Mouse (Mus musculus) stomach, postnatal 0 days (tissue): Measurements from ENCODE around the gene Setd2. TPM values are rescaled to one million over a fixed set of nuclear protein-coding genes. Genes with fewer than 3 reads are reported as not detected.
A peak's percentile ranks its signal among the peaks of the same experiment; 100 is the strongest.

Source experiments
- ATAC-seq: fragments of 200-750 bp; cut with Nextera tagmentation; 2 replicates; pipeline ENCODE4 v1.8.0; 2017; ENCODE audit not compliant: low FRiP score, low TSS enrichment
- DNase-seq: peaks from one replicate; pipeline ENCODE4 v3.0.0-alpha.2; 2016; ENCODE audit warnings: low spot score
- H3K27ac ChIP-seq: fragments of 300-500 bp; sonication (generic); replicated peaks from 2 replicates; pipeline ENCODE4 v1.5.1; 2014; ENCODE audit warnings: mild to moderate bottlenecking, control low read depth
- H3K27me3 ChIP-seq: fragments of 300-500 bp; sonication (generic); 2 replicates; pipeline ENCODE4 v1.6.1; 2014; ENCODE audit warnings: low read length; ENCODE audit not compliant: control insufficient read depth, insufficient read depth
- H3K36me3 ChIP-seq: fragments of 300-500 bp; sonication (generic); 2 replicates; pipeline ENCODE4 v1.6.1; 2014; ENCODE audit warnings: low read length, mixed read lengths; ENCODE audit not compliant: control insufficient read depth, insufficient read depth
- H3K4me1 ChIP-seq: fragments of 300-500 bp; sonication (generic); replicated peaks from 2 replicates; pipeline ENCODE4 v1.6.1; 2014; ENCODE audit warnings: antibody characterized with exemption; ENCODE audit not compliant: control insufficient read depth, insufficient read depth
- H3K4me2 ChIP-seq: fragments of 300-500 bp; sonication (generic); replicated peaks from 2 replicates; pipeline ENCODE4 v1.6.1; 2014; ENCODE audit warnings: low read depth, mild to moderate bottlenecking, control low read depth, moderate library complexity
- H3K4me3 ChIP-seq: fragments of 300-500 bp; sonication (generic); 2 replicates; pipeline ENCODE4 v1.5.1; 2014; ENCODE audit warnings: low read depth, low read length, control low read depth
- H3K9ac ChIP-seq: fragments of 300-500 bp; sonication (generic); 2 replicates; pipeline ENCODE4 v1.6.1; 2014; ENCODE audit warnings: mild to moderate bottlenecking, low read length, control low read depth, mixed read lengths
- H3K9me3 ChIP-seq: fragments of 300-500 bp; sonication (generic); 2 replicates; pipeline ENCODE4 v1.6.1; 2016; ENCODE audit warnings: low read length; ENCODE audit not compliant: control insufficient read depth
- CTCF ChIP-seq: IDR thresholded peaks from 2 replicates; pipeline ENCODE4 v1.5.1; 2016; ENCODE audit warnings: antibody characterized with exemption, low read depth, mild to moderate bottlenecking, moderate library complexity
- EP300 ChIP-seq: optimal IDR thresholded peaks from 2 replicates; pipeline ENCODE3; 2016; ENCODE audit warnings: antibody characterized with exemption
- WGBS: fragments of 180-500 bp; shearing (Covaris S2); extraction: QIAGEN DNeasy Blood & Tissue Kit; methylation state at CpG from one replicate; pipeline ENCODE4 v1.1.7; 2014; 5-methylcytosine and 5-hydroxymethylcytosine counted together
- polyA plus RNA-seq: library from polyadenylated mRNA; unstranded; fragments of >200 nt; fragmentation: Nextera tagmentation; extraction: Ambion mirVana; gene quantifications from 2 replicates; pipeline ENCODE4 v1.2.1, GENCODE M21; 2015

Setd2 gene
- polyA plus RNA-seq, 1 experiment from 2014 or later = 13.1 TPM

GRCm38 (mm10) chr9:110531151-110531791 lies 1.1 kb upstream of the Setd2 start:
- H3K27ac ChIP-seq = peak overlapping the region; percentile 99; the same call in 1 of the 2 replicates
- ATAC-seq (no peak), DNase-seq (no peak)
- WGBS = 19% methylated on average over 6 of the region's 6 CpGs
- H3K36me3 ChIP-seq = no peaks in the 10 kb centered on the region
- H3K9ac ChIP-seq = peak overlapping the region; percentile 99; the same call in 1 of the 2 replicates
- no peak for TF ChIP-seq CTCF
- no peak for TF ChIP-seq EP300
- no peaks in the 10 kb centered on the region for H3K27me3 ChIP-seq
- peak overlapping the region; percentile 99 for H3K4me3 ChIP-seq
- no peaks in the 10 kb centered on the region for H3K9me3 ChIP-seq
- H3K4me1 ChIP-seq = no peaks in the 10 kb centered on the region; the same call in 1 of the 2 replicates
- peak overlapping the region; percentile 68 for H3K4me2 ChIP-seq

DNA sequence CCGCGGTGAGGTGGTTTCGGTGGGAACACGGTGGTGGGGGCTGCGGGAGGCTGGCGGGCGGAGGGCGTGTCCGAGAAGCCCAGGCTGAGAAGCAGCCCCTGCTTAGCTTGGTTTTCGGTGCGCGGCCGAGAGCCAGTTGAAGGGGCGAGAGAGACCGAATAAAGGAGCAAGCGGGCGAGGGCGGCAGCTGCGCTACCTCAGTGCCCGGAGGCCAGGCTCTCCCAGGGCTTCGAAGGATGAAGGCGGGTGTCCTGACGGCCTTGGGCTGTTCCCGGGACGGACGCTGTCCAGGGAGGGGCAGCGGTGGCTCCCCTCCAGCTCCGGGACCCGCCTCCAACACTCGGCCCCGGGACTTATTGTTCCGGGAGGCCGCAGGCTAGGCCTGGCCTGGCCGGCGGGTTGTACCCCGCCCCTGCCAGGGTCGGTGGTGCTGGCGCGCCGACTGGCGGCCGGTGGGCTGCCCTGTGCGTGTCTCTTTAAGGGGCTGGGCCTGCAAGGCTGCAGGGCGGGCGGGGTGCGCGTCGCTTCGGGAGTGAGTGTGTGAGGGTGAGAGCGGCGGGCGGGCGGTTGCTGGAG lies 395 bp upstream of the Setd2 start:
- no peaks in the 10 kb centered on the region for H3K9me3 ChIP-seq
- under 1% methylated on average over 47 of the region's 53 CpGs for WGBS
- peak overlapping the region; percentile 99 for H3K9ac ChIP-seq
- H3K27ac ChIP-seq = peak overlapping the region; percentile 99
- H3K4me1 ChIP-seq = no peaks in the 10 kb centered on the region; the same call in 1 of the 2 replicates
- no peaks in the 10 kb centered on the region for H3K36me3 ChIP-seq
- H3K4me3 ChIP-seq = peak overlapping the region; percentile 99
- DNase-seq (peak; percentile 98), ATAC-seq (peak; percentile 99)
- TF ChIP-seq CTCF (peak; percentile 89), EP300 (peak; percentile 32)
- no peaks in the 10 kb centered on the region for H3K27me3 ChIP-seq
- peak overlapping the region; percentile 68 for H3K4me2 ChIP-seq

DNA sequence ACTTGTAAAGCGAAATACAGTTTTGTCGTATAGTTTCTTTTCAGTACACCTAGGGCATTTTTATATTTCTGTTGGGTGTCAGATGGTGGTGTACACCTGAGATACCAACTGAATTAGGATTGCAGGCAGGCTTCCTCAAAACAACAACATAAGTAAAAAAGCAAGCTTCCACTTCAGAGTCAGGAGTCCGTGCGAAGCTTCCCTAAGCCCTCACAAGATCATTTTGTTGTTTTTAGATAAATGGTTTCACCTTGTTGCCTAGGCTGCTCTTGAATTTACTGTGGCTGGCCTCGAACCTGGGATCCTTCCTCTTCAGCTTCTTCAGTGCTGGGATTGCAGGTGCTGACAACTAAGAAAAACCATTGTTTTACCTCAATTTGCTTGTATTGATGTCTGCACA lies 1.2 kb downstream of the Setd2 start:
- ATAC-seq (no peak), DNase-seq (no peak)
- Histone ChIP-seq H3K4me3 (peak overlapping the region; percentile 99), H3K4me1 (no peaks in the 10 kb centered on the region; the same call in 1 of the 2 replicates), H3K9me3 (no peaks in the 10 kb centered on the region), H3K36me3 (no peaks in the 10 kb centered on the region), H3K27me3 (no peaks in the 10 kb centered on the region), H3K4me2 (peak overlapping the region; percentile 68), H3K27ac (peak overlapping the region; percentile 99; the same call in 1 of the 2 replicates), H3K9ac (peak overlapping the region; percentile 99)
- TF ChIP-seq CTCF = no peak
- TF ChIP-seq EP300 = no peak
- 13% methylated on average over 5 of the region's 5 CpGs for WGBS

DNA sequence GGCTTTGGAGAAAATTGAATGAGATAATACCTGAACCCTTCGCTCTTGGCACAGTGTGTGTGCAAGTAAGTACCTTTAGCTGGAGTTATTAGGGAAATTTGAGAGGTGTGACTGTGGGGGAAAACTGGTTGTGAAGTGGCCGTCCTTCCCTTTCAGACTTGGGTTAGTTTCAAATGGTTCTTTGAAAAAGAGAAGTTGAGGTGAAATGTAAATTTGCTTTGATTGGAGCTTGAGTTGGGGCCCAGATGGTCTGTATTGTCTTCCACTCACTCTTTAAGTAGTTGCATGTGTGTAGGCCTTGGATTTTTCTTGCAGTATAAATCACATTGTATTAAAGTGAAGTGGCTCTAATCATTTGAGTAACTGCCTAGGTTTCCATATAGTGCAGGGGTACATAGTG lies 2.7 kb downstream of the Setd2 start:
- H3K4me1 ChIP-seq = no peaks in the 10 kb centered on the region; the same call in 1 of the 2 replicates
- no peaks in the 10 kb centered on the region for H3K36me3 ChIP-seq
- TF ChIP-seq CTCF = no peak
- TF ChIP-seq EP300 = no peak
- H3K4me2 ChIP-seq = no peak overlapping the region
- ATAC-seq (no peak), DNase-seq (no peak)
- no peaks in the 10 kb centered on the region for H3K27me3 ChIP-seq
- no peak overlapping the region for H3K27ac ChIP-seq
- no peaks in the 10 kb centered on the region for H3K9me3 ChIP-seq
- no peak overlapping the region for H3K9ac ChIP-seq
- 73% methylated on average over 2 of the region's 2 CpGs for WGBS
- H3K4me3 ChIP-seq = no peak overlapping the region

- ATAC-seq = no peak
- Histone ChIP-seq H3K4me2 (no peak overlapping the region), H3K27me3 (no peaks in the 10 kb centered on the region), H3K36me3 (no peaks in the 10 kb centered on the region), H3K9me3 (no peaks in the 10 kb centered on the region), H3K9ac (no peak overlapping the region), H3K4me1 (no peaks in the 10 kb centered on the region; the same call in 1 of the 2 replicates), H3K27ac (no peak overlapping the region), H3K4me3 (no peak overlapping the region)
- no peak for TF ChIP-seq EP300
- TF ChIP-seq CTCF = no peak
- WGBS = 82% methylated on average over 2 of the region's 2 CpGs
- no peak for DNase-seq
These were observed 4.2 kb downstream of the Setd2 start for GRCm38 (mm10) chr9:110536636-110537035.

DNA sequence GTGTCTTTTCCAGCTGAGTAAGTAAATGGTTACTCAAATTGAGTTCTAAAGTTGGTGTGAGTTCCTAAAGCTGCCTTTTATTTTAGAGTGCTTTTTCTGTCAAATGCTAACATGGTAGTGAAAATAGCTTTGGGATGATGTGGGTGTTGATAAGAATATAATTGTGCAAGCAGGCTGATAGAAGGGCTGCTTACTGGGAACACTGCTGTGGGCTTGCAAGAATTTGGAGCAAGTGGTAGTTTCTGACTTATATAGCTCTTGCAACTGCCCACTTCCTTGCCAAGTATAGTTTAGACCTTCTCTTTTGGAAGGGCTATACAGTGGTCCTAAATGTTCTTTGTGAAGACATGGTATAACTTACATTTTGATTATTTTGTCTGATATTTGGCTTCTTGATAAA lies 6.1 kb downstream of the Setd2 start:
- TF ChIP-seq CTCF (no peak), EP300 (no peak)
- no peaks in the 10 kb centered on the region for H3K9me3 ChIP-seq
- no peak overlapping the region for H3K4me2 ChIP-seq
- ATAC-seq (no peak), DNase-seq (no peak)
- H3K9ac ChIP-seq = no peak overlapping the region
- no peaks in the 10 kb centered on the region for H3K36me3 ChIP-seq
- no peaks in the 10 kb centered on the region for H3K27me3 ChIP-seq
- no peak overlapping the region for H3K4me3 ChIP-seq
- no peak overlapping the region for H3K27ac ChIP-seq
- no peaks in the 10 kb centered on the region; the same call in 1 of the 2 replicates for H3K4me1 ChIP-seq
